Mouse (Mus musculus): ENCODE data around the gene Kcnip4. TPM values are rescaled to one million over a fixed set of nuclear protein-coding genes. Genes with fewer than 3 reads are reported as not detected.
A peak's percentile ranks its signal among the peaks of the same experiment; 100 is the strongest.

Gene Kcnip4
- polyA plus RNA-seq (2016; fragmentation: Nextera tagmentation; extraction: Ambion mirVana), result 0.43 and 1.2 TPM in 2 replicates

DNA sequence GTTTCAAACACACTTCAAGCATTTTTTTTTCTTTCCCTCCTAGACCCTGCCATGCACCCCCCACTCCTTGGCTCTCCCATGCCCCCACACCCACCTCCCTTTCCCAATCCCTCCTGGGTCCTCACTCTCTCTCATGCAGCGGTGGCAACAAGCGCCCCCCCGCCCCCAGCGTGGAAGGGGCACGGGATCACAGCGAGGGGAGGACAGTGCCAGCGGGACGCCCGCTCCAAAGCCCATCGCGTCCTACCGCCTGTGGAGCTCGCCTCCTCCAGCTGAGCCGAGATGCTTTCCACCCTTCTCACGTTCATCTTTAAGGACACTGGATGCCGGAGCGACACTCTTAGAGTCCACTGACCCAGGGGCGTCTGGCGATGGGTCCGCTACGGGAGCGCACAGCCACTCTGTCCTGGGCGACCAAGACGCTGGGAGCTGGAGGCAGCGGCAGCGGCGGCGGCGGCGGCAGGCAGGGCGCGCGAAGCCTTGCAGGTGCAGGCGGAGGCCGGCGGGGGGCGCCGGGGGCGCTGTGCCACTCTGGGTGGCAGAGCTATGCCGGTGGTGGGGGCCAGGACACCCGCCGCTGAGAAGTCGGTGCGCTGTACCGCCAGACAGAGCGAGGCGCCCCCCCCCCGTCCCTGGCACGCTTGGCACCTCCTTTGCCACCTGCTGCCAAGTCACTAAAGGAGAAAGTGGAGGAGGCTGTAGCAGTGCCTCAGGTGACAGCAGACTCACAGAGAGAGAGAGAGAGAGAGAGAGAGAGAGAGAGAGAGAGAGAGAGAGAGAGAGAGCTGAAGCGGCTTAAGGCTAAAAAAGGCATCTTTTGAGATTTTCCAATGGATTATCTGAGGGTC lies at the start of gene Kcnip4:
Gene Kcnip4, minus strand, starts transcription at position 514 of the 848 bp plus-strand sequence.
- H3K27ac ChIP-seq, result no peak within 1 kb of the TSS
- DNase-seq (ENCODE audit: low spot score), result peak; percentile 62
- 3% methylated on average over 50 of the region's 50 CpGs for WGBS

DNA sequence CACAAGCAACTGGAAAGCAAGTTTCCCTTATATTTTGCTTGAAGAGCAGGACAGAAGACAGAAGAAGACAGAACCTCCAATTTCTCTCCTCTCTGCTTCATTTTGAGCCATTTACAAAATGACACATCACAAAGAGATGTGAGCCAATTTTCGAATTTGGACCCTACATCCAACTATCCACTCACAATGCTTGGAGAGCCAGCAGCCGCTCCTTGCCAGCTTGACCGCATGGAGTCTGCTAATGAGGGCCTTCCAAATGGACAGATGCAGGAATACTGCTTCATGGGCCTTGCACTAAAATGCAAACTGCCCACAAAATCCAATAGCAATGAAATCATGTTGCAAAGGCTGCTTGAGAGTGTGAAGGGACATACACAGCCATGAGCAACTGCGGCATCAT lies 47.2 kb upstream of the Kcnip4 start:
- no peaks in the 10 kb centered on the region for H3K36me3 ChIP-seq
- no peaks in the 10 kb centered on the region for H3K9me3 ChIP-seq (replicated peaks)
- H3K4me1 ChIP-seq, result no peaks in the 10 kb centered on the region
- WGBS, result 84% methylated on average over 4 of the region's 4 CpGs
- H3K27me3 ChIP-seq (ENCODE audit: low read depth, poor library complexity, severe bottlenecking), result no peaks in the 10 kb centered on the region
- DNase-seq (ENCODE audit: low spot score), result no peak
- H3K4me3 ChIP-seq, result no peak overlapping the region
- no peak overlapping the region for H3K27ac ChIP-seq

More for the DNA sequence above, at the start of gene Kcnip4:
- peak within 1 kb of the TSS; percentile 61 for H3K4me3 ChIP-seq
- no peaks in the 10 kb centered on the region for H3K36me3 ChIP-seq
- peaks cover 41% of the 10 kb centered on the region for H3K27me3 ChIP-seq (ENCODE audit: low read depth, poor library complexity, severe bottlenecking)
- peaks cover 10% of the 10 kb centered on the region for H3K4me1 ChIP-seq
- no peaks in the 10 kb centered on the region for H3K9me3 ChIP-seq (replicated peaks)

DNA sequence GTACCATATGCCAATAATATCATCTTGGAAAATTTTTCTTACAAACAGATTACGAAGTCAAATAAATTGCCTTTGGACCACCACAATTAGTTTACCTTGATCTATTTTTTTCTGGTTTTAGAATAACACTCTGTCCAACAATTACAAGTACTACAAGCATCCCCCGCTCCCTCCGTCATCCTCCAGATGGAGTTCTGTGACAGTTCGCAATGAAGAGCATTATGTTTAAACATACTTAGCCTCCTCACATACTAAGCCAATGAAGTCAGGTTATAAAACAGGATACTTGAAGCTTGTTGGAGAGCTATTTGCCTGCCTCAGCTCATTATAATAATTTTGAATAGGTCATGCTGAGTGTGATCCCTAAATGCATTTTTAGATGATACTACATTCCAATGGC lies 39.0 kb upstream of the Kcnip4 start:
- H3K36me3 ChIP-seq, result no peaks in the 10 kb centered on the region
- 96% methylated on average over 4 of the region's 4 CpGs for WGBS
- H3K4me1 ChIP-seq, result no peaks in the 10 kb centered on the region
- no peaks in the 10 kb centered on the region for H3K9me3 ChIP-seq (replicated peaks)
- H3K4me3 ChIP-seq, result no peak overlapping the region
- no peaks in the 10 kb centered on the region for H3K27me3 ChIP-seq (ENCODE audit: low read depth, poor library complexity, severe bottlenecking)
- H3K27ac ChIP-seq, result no peak overlapping the region
- no peak for DNase-seq (ENCODE audit: low spot score)

DNA sequence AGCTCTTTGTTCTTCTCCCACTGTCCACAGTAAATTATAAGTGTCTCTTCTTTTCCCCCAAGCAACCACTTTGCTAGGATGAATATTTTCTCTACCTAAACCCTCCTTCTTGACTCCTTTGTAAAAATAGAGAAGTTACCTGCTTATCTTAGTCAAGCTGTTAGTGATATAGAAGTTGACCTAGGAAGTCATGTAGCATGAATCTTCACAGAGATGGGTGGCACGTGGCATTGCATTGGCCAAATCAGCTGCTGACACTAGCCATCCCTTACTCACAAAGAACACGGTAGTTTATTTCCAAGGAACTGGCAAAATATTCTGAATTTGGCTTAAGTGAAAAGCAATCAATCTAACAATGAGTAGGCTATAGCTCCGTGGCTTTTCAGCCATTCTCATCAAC lies 32.7 kb upstream of the Kcnip4 start:
- Histone ChIP-seq H3K27me3 (ENCODE audit: low read depth, poor library complexity, severe bottlenecking) (no peaks in the 10 kb centered on the region), H3K4me1 (no peaks in the 10 kb centered on the region), H3K9me3 (replicated peaks) (no peaks in the 10 kb centered on the region), H3K36me3 (no peaks in the 10 kb centered on the region), H3K4me3 (no peak overlapping the region), H3K27ac (no peak overlapping the region)
- no peak for DNase-seq (ENCODE audit: low spot score)
- 77% methylated on average over 3 of the region's 3 CpGs for WGBS

DNA sequence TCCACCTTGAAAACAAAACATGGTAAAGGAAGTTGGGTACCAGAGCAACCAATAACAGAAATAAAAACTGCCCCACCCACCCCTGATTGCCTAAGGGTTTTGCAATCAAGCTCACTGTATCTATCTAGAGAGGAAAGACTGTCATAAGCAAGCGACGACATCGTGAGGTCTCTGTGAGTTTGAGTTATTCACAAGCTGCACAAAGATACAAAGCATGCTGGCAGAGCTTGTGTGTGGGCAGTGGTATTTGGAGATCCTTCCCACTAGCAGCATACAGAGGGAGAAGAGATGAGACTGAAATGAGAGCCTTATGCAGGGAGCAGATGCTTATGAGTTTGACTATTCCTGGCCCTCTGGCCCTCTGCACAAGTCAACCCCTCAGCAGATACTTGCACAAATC lies 23.2 kb upstream of the Kcnip4 start:
- no peak overlapping the region for H3K27ac ChIP-seq
- no peaks in the 10 kb centered on the region for H3K9me3 ChIP-seq (replicated peaks)
- no peak overlapping the region for H3K4me3 ChIP-seq
- no peaks in the 10 kb centered on the region for H3K4me1 ChIP-seq
- H3K36me3 ChIP-seq, result no peaks in the 10 kb centered on the region
- WGBS, result 93% methylated on average over 3 of the region's 3 CpGs
- no peak for DNase-seq (ENCODE audit: low spot score)
- no peaks in the 10 kb centered on the region for H3K27me3 ChIP-seq (ENCODE audit: low read depth, poor library complexity, severe bottlenecking)

DNA sequence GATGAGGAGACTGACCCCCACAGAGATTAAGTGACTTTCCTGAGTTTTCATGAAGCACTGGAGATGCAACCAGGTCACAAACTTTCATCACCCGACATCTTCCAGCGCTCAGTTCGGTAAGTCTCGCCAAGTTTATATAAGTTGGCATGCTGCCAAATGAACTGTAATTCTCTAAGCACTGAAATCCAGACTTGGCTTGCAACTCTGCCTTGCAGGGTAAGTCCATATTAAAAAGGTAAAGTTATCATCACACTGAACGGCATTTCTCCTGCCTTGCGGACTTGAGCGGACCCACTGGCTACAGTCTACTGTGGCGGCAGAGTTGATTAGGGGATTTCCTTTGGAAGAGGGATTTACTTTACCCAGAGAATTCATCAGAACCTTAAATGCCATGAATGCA lies 4.7 kb upstream of the Kcnip4 start:
- WGBS, result 93% methylated on average over 8 of the region's 8 CpGs
- Histone ChIP-seq H3K36me3 (no peaks in the 10 kb centered on the region), H3K27ac (no peak overlapping the region), H3K4me1 (peaks cover 5% of the 10 kb centered on the region), H3K9me3 (replicated peaks) (no peaks in the 10 kb centered on the region), H3K27me3 (ENCODE audit: low read depth, poor library complexity, severe bottlenecking) (peaks cover 23% of the 10 kb centered on the region), H3K4me3 (no peak overlapping the region)
- no peak for DNase-seq (ENCODE audit: low spot score)

- peak; percentile 29 for DNase-seq (ENCODE audit: low spot score)
- H3K27ac ChIP-seq, result no peak overlapping the region
- H3K27me3 ChIP-seq (ENCODE audit: low read depth, poor library complexity, severe bottlenecking), result peaks cover 41% of the 10 kb centered on the region
- H3K9me3 ChIP-seq (replicated peaks), result no peaks in the 10 kb centered on the region
- H3K4me1 ChIP-seq, result peaks cover 10% of the 10 kb centered on the region
- 68% methylated on average over 4 of the region's 4 CpGs for WGBS
- H3K36me3 ChIP-seq, result no peaks in the 10 kb centered on the region
- H3K4me3 ChIP-seq, result no peak overlapping the region
Measured at GRCm38 (mm10) chr5:49525242-49525612, 520 bp upstream of the Kcnip4 start.

- Histone ChIP-seq H3K4me1 (peaks cover 10% of the 10 kb centered on the region), H3K9me3 (replicated peaks) (no peaks in the 10 kb centered on the region), H3K4me3 (peak overlapping the region; percentile 61), H3K27me3 (ENCODE audit: low read depth, poor library complexity, severe bottlenecking) (peaks cover 41% of the 10 kb centered on the region), H3K27ac (no peak overlapping the region), H3K36me3 (no peaks in the 10 kb centered on the region)
- 10% methylated on average over 11 of the region's 11 CpGs for WGBS
- no peak for DNase-seq (ENCODE audit: low spot score)
Measured at GRCm38 (mm10) chr5:49523997-49524393, 712 bp downstream of the Kcnip4 start.

DNA sequence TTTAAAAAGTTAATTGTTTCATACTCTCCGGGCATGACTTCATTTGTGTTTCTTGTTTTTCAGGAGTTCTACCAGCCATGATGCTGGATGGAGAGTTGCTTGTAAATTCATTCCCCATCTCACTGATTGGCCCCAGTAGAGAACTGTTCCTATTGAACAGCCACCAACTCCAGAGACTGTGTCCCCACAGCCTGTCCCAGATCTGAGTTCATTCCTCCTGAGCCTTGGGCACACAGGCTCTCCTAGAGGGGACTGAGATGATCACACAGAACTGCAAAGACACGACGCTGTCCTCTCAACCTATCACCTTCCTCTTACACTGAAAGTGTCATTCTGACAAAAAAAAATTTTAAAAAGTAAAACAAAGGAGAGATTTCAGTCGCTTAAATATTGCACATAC lies 1.7 kb downstream of the Kcnip4 start:
- H3K27ac ChIP-seq, result no peak overlapping the region
- no peaks in the 10 kb centered on the region for H3K9me3 ChIP-seq (replicated peaks)
- H3K36me3 ChIP-seq, result no peaks in the 10 kb centered on the region
- peaks cover 41% of the 10 kb centered on the region for H3K27me3 ChIP-seq (ENCODE audit: low read depth, poor library complexity, severe bottlenecking)
- no peak for DNase-seq (ENCODE audit: low spot score)
- 77% methylated on average over 4 of the region's 4 CpGs for WGBS
- peaks cover 10% of the 10 kb centered on the region for H3K4me1 ChIP-seq
- no peak overlapping the region for H3K4me3 ChIP-seq

- no peaks in the 10 kb centered on the region for H3K4me1 ChIP-seq
- H3K27me3 ChIP-seq (ENCODE audit: low read depth, poor library complexity, severe bottlenecking), result no peaks in the 10 kb centered on the region
- H3K36me3 ChIP-seq, result no peaks in the 10 kb centered on the region
- H3K4me3 ChIP-seq, result no peak overlapping the region
- 91% methylated on average over 3 of the region's 3 CpGs for whole genome bisulfite sequencing
- H3K27ac ChIP-seq, result no peak overlapping the region
- H3K9me3 ChIP-seq (replicated peaks), result no peaks in the 10 kb centered on the region
- no peak for DNase-seq (ENCODE audit: low spot score)
Measured at GRCm38 (mm10) chr5:49498743-49499142, 26.0 kb downstream of the Kcnip4 start.

DNA sequence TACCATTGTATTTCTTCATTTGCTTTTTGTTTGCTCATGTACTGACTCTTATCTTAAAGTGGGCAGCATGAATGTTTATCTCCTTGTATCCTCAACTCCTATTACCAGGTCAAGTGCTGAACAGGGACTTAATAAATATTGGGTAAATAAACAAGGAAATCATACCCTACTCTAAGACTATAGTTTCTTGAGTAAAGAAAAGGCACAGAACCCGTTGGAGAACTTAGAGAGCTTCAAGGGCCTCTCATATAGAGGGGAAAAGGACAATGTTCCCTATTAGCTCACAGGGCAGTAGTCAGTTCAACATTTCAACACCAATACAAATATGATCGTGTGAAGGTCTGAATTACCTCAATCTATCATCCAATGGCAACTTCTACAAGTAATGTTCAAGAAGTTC lies 37.4 kb downstream of the Kcnip4 start:
- WGBS, result 88% methylated on average over 2 of the region's 2 CpGs
- Histone ChIP-seq H3K4me3 (no peak overlapping the region), H3K9me3 (replicated peaks) (no peaks in the 10 kb centered on the region), H3K4me1 (no peaks in the 10 kb centered on the region), H3K27me3 (ENCODE audit: low read depth, poor library complexity, severe bottlenecking) (no peaks in the 10 kb centered on the region), H3K36me3 (no peaks in the 10 kb centered on the region), H3K27ac (no peak overlapping the region)
- DNase-seq (ENCODE audit: low spot score), result no peak

- no peak for DNase-seq (ENCODE audit: low spot score)
- no peaks in the 10 kb centered on the region for H3K9me3 ChIP-seq (replicated peaks)
- no peaks in the 10 kb centered on the region for H3K36me3 ChIP-seq
- H3K4me3 ChIP-seq, result no peak overlapping the region
- H3K27me3 ChIP-seq (ENCODE audit: low read depth, poor library complexity, severe bottlenecking), result no peaks in the 10 kb centered on the region
- 89% methylated on average over 2 of the region's 2 CpGs for WGBS
- no peak overlapping the region for H3K27ac ChIP-seq
- no peaks in the 10 kb centered on the region for H3K4me1 ChIP-seq
Measured at GRCm38 (mm10) chr5:49470738-49471137, 54.0 kb downstream of the Kcnip4 start.

DNA sequence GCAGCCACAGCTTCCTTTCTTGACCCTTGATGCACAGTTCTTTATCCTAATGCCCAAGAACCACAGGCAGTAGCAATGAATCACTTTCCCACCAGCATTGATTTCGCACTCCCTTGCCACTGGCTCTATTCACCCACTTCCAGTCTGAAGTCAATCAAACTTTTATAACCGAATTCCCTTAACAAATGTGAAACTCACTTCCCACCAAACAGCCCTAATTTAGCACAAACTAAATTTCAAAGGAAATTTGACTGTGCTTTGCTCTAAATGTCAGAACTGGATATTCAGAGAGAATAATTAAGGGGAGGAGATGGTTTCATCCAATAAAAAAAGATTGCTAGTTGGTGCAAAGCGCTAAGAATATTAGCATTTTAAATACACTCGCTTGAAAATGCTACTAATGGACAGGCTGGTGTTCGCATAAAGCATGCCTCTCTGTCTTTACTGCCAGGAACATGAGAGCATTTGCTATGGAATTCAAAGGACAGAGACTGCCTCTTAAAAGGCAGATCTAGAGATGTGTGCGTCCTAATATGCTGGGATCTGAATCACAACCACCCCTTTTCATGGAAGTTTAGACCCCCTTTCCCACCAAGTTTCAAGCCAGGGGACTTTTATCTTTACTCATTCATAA lies 63.9 kb downstream of the Kcnip4 start:
- Histone ChIP-seq H3K4me1 (no peaks in the 10 kb centered on the region), H3K27ac (no peak overlapping the region)
- 84% methylated on average over 6 of the region's 6 CpGs for WGBS

More for the DNA sequence above, 63.9 kb downstream of the Kcnip4 start:
- no peak overlapping the region for H3K4me3 ChIP-seq
- H3K36me3 ChIP-seq, result no peaks in the 10 kb centered on the region
- DNase-seq (ENCODE audit: low spot score), result no peak
- no peaks in the 10 kb centered on the region for H3K9me3 ChIP-seq (replicated peaks)
- H3K27me3 ChIP-seq (ENCODE audit: low read depth, poor library complexity, severe bottlenecking), result no peaks in the 10 kb centered on the region

Measured in limb, embryonic 10.5 days (tissue).